ENCODE assay signal across 20 mouse cellular contexts in genomic region chr13:60568934-60569548, GRCm38 (mm10). TPM values are rescaled to one million over a fixed set of nuclear protein-coding genes. Genes with fewer than 3 reads are reported as not detected.
DNase-seq lines count a peak whose midpoint lies in the region; ATAC-seq lines count a peak whose summit lies in the region.
"Had no signal": no experiment of that assay in that cellular context is flagged by ENCODE, and none has a peak within 500 bp of the region (broad histone marks: within the 10 kb centered on the region; RNA-seq: fewer than 3 reads in every experiment).

No protein-coding gene starts in this region.

- H3K36me3 ChIP-seq in midbrain, embryonic 10.5 days = no peaks in the 10 kb centered on the region
- no peaks in the 10 kb centered on the region for H3K36me3 ChIP-seq in hindbrain, embryonic 16.5 days (ENCODE audit: control insufficient read depth, insufficient read depth, low read length)
- H3K36me3 ChIP-seq: G1E had no signal

- peak; percentile 65 for ATAC-seq in megakaryocyte progenitor cell, adult 5-6 weeks (replicated peaks; ENCODE audit: poor library complexity)
- peak; percentile 77 for ATAC-seq in megakaryocyte-erythroid progenitor cell, adult 5-6 weeks (replicated peaks; ENCODE audit: low FRiP score, low TSS enrichment, poor library complexity, severe bottlenecking)
- ATAC-seq in hindbrain, embryonic 16.5 days = no peak
- ATAC-seq: activated CD4-positive, CD25-positive, alpha-beta regulatory T cell, adult 4 months; CD4-positive, CD25-positive, alpha-beta regulatory T cell, adult 4 months; Patski had no signal

- 95% methylated on average over 1 of the region's 1 CpGs for WGBS in midbrain, embryonic 10.5 days
- whole genome bisulfite sequencing in hindbrain, embryonic 16.5 days = 94% methylated on average over 1 of the region's 1 CpGs

- no peak overlapping the region for H3K4me2 ChIP-seq in hindbrain, embryonic 16.5 days (ENCODE audit: low read length)

- H3K9me3 ChIP-seq in midbrain, embryonic 10.5 days (replicated peaks) = no peaks in the 10 kb centered on the region
- H3K9me3 ChIP-seq in hindbrain, embryonic 16.5 days (ENCODE audit: control insufficient read depth, low read length) = no peaks in the 10 kb centered on the region

- H3K4me1 ChIP-seq in midbrain, embryonic 10.5 days = no peaks in the 10 kb centered on the region
- no peaks in the 10 kb centered on the region for H3K4me1 ChIP-seq in hindbrain, embryonic 16.5 days (ENCODE audit: control insufficient read depth, insufficient read depth, low read depth, low read length)

- H3K27me3 ChIP-seq in midbrain, embryonic 10.5 days (ENCODE audit: low read depth, poor library complexity, severe bottlenecking) = no peaks in the 10 kb centered on the region
- H3K27me3 ChIP-seq in hindbrain, embryonic 16.5 days (replicated peaks; ENCODE audit: control insufficient read depth, insufficient read depth, low read length) = no peaks in the 10 kb centered on the region
- H3K27me3 ChIP-seq: CH12.LX, Patski had no signal

- no peak overlapping the region for H3K4me3 ChIP-seq in midbrain, embryonic 10.5 days
- H3K4me3 ChIP-seq in hindbrain, embryonic 16.5 days (ENCODE audit: low read length) = no peak overlapping the region

- no peak for DNase-seq in midbrain, embryonic 10.5 days (ENCODE audit: low spot score)
- DNase-seq: adrenal gland, adult 2 months; adrenal gland, adult 8-10 months; adrenal gland, postnatal 10 days; adrenal gland, postnatal 14 days; adrenal gland, postnatal 25 days; adrenal gland, postnatal 36 days; B cell, adult 2 months; cerebellum, adult 11 months; cerebellum, adult 11-12 months; cerebellum, adult 18-20 months had no signal

- no peak overlapping the region for H3K27ac ChIP-seq in midbrain, embryonic 10.5 days (replicated peaks)
- H3K27ac ChIP-seq in hindbrain, embryonic 16.5 days (ENCODE audit: low read depth, low read length) = no peak overlapping the region

- H3K9ac ChIP-seq in hindbrain, embryonic 16.5 days (ENCODE audit: low read depth, low read length) = no peak overlapping the region

RNA-seq across cellular contexts. Expression of gene Dapk1, which starts 32.7 kb away (rescaled TPM):
- 3.2 and 5.1 TPM in 2 replicates for total RNA-seq in megakaryocyte progenitor cell, adult 5-6 weeks (2015)
- total RNA-seq in megakaryocyte progenitor cell, adult 5-6 weeks (2017) = 2.2 and 2.8 TPM in 2 replicates
- 13.9 and 19.9 TPM in 2 replicates for total RNA-seq in megakaryocyte-erythroid progenitor cell, adult 5-6 weeks (2014; fragmentation: Nextera tagmentation)
- total RNA-seq in megakaryocyte-erythroid progenitor cell, adult 5-6 weeks (2017) = 8.2 and 10.4 TPM in 2 replicates
- 15.1 and 19.8 TPM in 2 replicates for polyA plus RNA-seq in midbrain, embryonic 10.5 days (2016; fragmentation: Nextera tagmentation; extraction: Ambion mirVana)
- 33.2 and 39.4 TPM in 2 replicates for polyA plus RNA-seq in hindbrain, embryonic 16.5 days (2015; fragmentation: Nextera tagmentation; extraction: Ambion mirVana)
- total RNA-seq: CH12.LX had no signal
- polyA plus RNA-seq: C2C12, G1E had no signal
